Mouse (Mus musculus) gastrocnemius, postnatal 4 days (tissue): ENCODE results near the gene Tom1. TPM values are rescaled to one million over a fixed set of nuclear protein-coding genes. Genes with fewer than 3 reads are reported as not detected.

Experiments used
- DNase-seq, 2 experiments: peaks; one replicate each; pipeline ENCODE4 v3.0.0; 2021 to 2022; ENCODE audit warnings: low spot score in 2 of 2, mixed read lengths in 2 of 2
- long read RNA-seq, 2 experiments: library from polyadenylated mRNA; stranded (forward); transcript quantifications; one replicate each; pipeline ENCODE4 v2.0.0; 2021
- total RNA-seq, 2 experiments: library from RNA; stranded (reverse); gene quantifications; 2 replicates each; pipeline ENCODE4 v1.2.3; 2021

The Tom1 gene
- total RNA-seq: 10 to 100 TPM; 61.9 to 63.4 TPM
- long read RNA-seq, experiment 1, transcript Tom1-202 (15 exons, 2,267 nt): major isoform, 62 of 96 reads
- long read RNA-seq, experiment 1, partial matches to known transcripts: 4 of 96 reads
- long read RNA-seq, experiment 1, other reads (novel, unspliced or antisense): 30 of 96 reads
- long read RNA-seq, experiment 2, transcript Tom1-202 (15 exons, 2,267 nt): major isoform, 66 of 107 reads
- long read RNA-seq, experiment 2, partial matches to known transcripts: 4 of 107 reads
- long read RNA-seq, experiment 2, other reads (novel, unspliced or antisense): 36 of 107 reads

- peak; percentile 96 for DNase-seq
Observed at GRCm38 (mm10) chr8:75033511-75034243, at the start of gene Tom1. TSS of gene Tom1 (plus strand) at chr8:75033705.

- DNase-seq: no peak
Observed at GRCm38 (mm10) chr8:74987436-74987835, 46.1 kb upstream of the Tom1 start.

- no peak for DNase-seq
Observed at GRCm38 (mm10) chr8:74990021-74990420, 43.5 kb upstream of the Tom1 start.

GRCm38 (mm10) chr8:74993081-74993474 lies 40.4 kb upstream of the Tom1 start, which contains the start of gene Hmgxb4:
TSS of gene Hmgxb4 (plus strand) at chr8:74993356.
- DNase-seq: no peak

- peak; percentile 77 to 86 for DNase-seq
Observed at GRCm38 (mm10) chr8:74993475-74994451, 39.7 kb upstream of the Tom1 start.

- no peak for DNase-seq
Observed at GRCm38 (mm10) chr8:74994540-74994939, 39.0 kb upstream of the Tom1 start.

- no peak for DNase-seq
Observed at GRCm38 (mm10) chr8:75000431-75000830, 33.1 kb upstream of the Tom1 start.

- no peak for DNase-seq
Observed at GRCm38 (mm10) chr8:75008826-75009225, 24.7 kb upstream of the Tom1 start.

- no peak for DNase-seq
Observed at GRCm38 (mm10) chr8:75013557-75013956, 19.9 kb upstream of the Tom1 start.

- DNase-seq: no peak
Observed at GRCm38 (mm10) chr8:75013964-75014363, 19.5 kb upstream of the Tom1 start.

- no peak for DNase-seq
Observed at GRCm38 (mm10) chr8:75015981-75016380, 17.5 kb upstream of the Tom1 start.

GRCm38 (mm10) chr8:75016422-75016821 lies 17.1 kb upstream of the Tom1 start:
- DNase-seq: no peak

GRCm38 (mm10) chr8:75018274-75018972 lies 15.1 kb upstream of the Tom1 start:
- no peak for DNase-seq

GRCm38 (mm10) chr8:75023660-75024316 lies 9.7 kb upstream of the Tom1 start:
- DNase-seq: no peak

GRCm38 (mm10) chr8:75025809-75026208 lies 7.7 kb upstream of the Tom1 start:
- DNase-seq: no peak

- DNase-seq: no peak
Observed at GRCm38 (mm10) chr8:75030453-75031024, 3.0 kb upstream of the Tom1 start.

GRCm38 (mm10) chr8:75032961-75033360 lies 544 bp upstream of the Tom1 start:
- no peak for DNase-seq

- DNase-seq: no peak
Observed at GRCm38 (mm10) chr8:75034285-75034684, 780 bp downstream of the Tom1 start.

GRCm38 (mm10) chr8:75035640-75036039 lies 2.1 kb downstream of the Tom1 start:
- DNase-seq: no peak

- no peak for DNase-seq
Observed at GRCm38 (mm10) chr8:75038497-75038896, 5.0 kb downstream of the Tom1 start.
